Mouse (Mus musculus): ENCODE results near the gene Sv2b.

DNA sequence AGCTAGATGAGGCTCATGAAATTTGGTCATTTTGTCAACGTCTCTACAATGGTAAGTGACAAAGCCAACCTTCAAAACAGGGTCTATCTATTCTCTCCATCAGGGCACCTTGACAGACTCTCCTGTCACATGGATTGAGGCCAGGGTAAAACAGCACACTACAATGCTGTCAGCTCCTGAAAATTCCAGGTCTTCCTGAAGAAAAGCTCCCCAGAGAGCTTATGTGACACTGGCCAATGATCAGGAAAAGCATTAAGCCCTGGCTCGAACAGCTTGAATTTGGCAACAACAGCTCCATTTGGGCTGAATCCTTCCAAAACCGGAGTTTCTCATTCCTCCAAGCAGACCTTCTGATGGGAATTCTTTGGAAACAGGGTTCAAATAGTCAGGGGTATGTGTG, 37.8 kb downstream of the Sv2b start:
- TF ChIP-seq CTCF (conservative IDR thresholded peaks at IDR 0.05; ENCODE audit: insufficient read depth, insufficient read length, low read depth, low read length) (no peak), POLR2A (IDR thresholded peaks at IDR 0.05; ENCODE audit: low read depth, low read length) (no peak)
